Mouse (Mus musculus) ES-E14 (cell line): ENCODE results near the gene Kifc3. TPM values are rescaled to one million over a fixed set of nuclear protein-coding genes. Genes with fewer than 3 reads are reported as not detected.
"Not testable (repeated sequence)": the region's sequence is repeated elsewhere in the genome, so short reads cannot be mapped to it uniquely, and the experiment has no call there.

ENCODE experiments used
- DNase-seq: peaks from one replicate; pipeline ENCODE4 v3.0.0-alpha.2; 2013; ENCODE audit warnings: low read depth, low spot score
- H3K27ac ChIP-seq: 2 replicates; pipeline ENCODE4 v1.5.1; 2012; ENCODE audit warnings: low read depth, mild to moderate bottlenecking, low read length, moderate library complexity, mixed read lengths; ENCODE audit not compliant: poor library complexity, insufficient read depth, severe bottlenecking
- H3K36me3 ChIP-seq: 2 replicates; pipeline ENCODE4 v1.6.1; 2012; ENCODE audit warnings: mild to moderate bottlenecking, low read length, moderate library complexity, mixed read lengths; ENCODE audit not compliant: control insufficient read depth, poor library complexity, insufficient read depth, severe bottlenecking
- H3K4me1 ChIP-seq, 2 experiments: fragments of 150-350 bp in 1 of 2; sonication (generic) in 1 of 2; 2 replicates each; pipeline ENCODE4 v1.6.1; 2012; ENCODE audit warnings: low read length in 2 of 2, mild to moderate bottlenecking in 1 of 2, mixed read lengths in 1 of 2; ENCODE audit not compliant: control insufficient read depth in 2 of 2, insufficient read depth in 2 of 2, poor library complexity in 1 of 2
- H3K4me3 ChIP-seq, 2 experiments: fragments of 150-350 bp in 1 of 2; sonication (generic) in 1 of 2; 2 replicates each; pipeline ENCODE4 v1.5.1; 2012; ENCODE audit warnings: low read length in 2 of 2, low read depth in 1 of 2, mild to moderate bottlenecking in 1 of 2, mixed read lengths in 1 of 2; ENCODE audit not compliant: insufficient read depth in 1 of 2, poor library complexity in 1 of 2, severe bottlenecking in 1 of 2
- H3K9ac ChIP-seq: 2 replicates; pipeline ENCODE4 v1.6.1; 2012; ENCODE audit warnings: low read depth, mild to moderate bottlenecking, low read length, mixed read lengths; ENCODE audit not compliant: poor library complexity, insufficient read depth, severe bottlenecking
- H3K9me3 ChIP-seq: fragments of 150-350 bp; sonication (generic); 2 replicates; pipeline ENCODE4 v1.6.1; 2012; ENCODE audit warnings: low read depth, mild to moderate bottlenecking, low read length; ENCODE audit not compliant: control insufficient read depth, insufficient read depth
- CHD2 ChIP-seq: IDR thresholded peaks from 2 replicates; pipeline ENCODE4 v1.6.1; 2014; ENCODE audit warnings: mild to moderate bottlenecking, low read depth, low read length, inconsistent platforms
- HCFC1 ChIP-seq: IDR thresholded peaks from 2 replicates; pipeline ENCODE4 v1.6.1; 2012; ENCODE audit warnings: low read length, inconsistent platforms, borderline replicate concordance; ENCODE audit not compliant: insufficient read depth
- MAFK ChIP-seq: IDR thresholded peaks from 2 replicates; pipeline ENCODE4 v1.6.1; 2014; ENCODE audit warnings: mild to moderate bottlenecking, low read depth, low read length, inconsistent platforms; ENCODE audit not compliant: insufficient read depth
- ZC3H11A ChIP-seq: IDR thresholded peaks from 2 replicates; pipeline ENCODE4 v1.6.1; 2012; ENCODE audit warnings: low read depth, mild to moderate bottlenecking, inconsistent platforms, low read length, borderline replicate concordance
- ZNF384 ChIP-seq: IDR thresholded peaks from 2 replicates; pipeline ENCODE4 v1.6.1; 2012; ENCODE audit warnings: low read depth, low read length, inconsistent platforms
- in situ Hi-C, 2 experiments: fragments of 600-800 bp; cut with MboI; formaldehyde crosslinking; loops; one replicate each; pipeline ENCODE4 v1.15.1; 2025; ENCODE audit warnings: low sequenced_read_pairs in 2 of 2, inconsistent platforms in 1 of 2; ENCODE audit not compliant: unreplicated experiment in 2 of 2
- total RNA-seq: library from RNA; depleted of rRNA; stranded (reverse); fragments of 300-350 nt; gene quantifications from 2 replicates; pipeline ENCODE4 v1.2.3, GENCODE M21; 2012

The Kifc3 gene
- total RNA-seq, 1 experiment, result 45.6 TPM

DNA sequence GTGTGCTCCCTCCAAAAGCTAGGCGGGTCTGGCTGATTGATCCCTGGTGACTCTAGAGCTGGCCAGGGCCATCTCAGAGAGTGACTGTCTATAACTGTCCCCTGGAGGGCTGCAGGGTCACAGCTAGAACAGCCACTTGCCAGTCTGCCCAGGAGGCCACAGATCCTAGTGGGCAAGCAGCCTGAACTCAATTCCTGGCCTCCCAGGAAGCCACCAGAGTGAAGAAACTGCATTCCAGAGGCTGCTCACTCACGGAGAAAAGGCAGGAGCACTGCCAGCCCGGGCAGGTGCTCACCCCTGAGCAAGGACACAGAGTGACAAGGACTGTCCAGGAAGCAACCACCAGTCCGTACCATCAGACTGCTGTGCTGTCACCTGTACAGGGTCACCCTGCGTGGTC is 34.9 kb downstream of the Kifc3 start:
- H3K4me1 ChIP-seq, result peaks cover 0 to 6% of the 10 kb centered on the region in 2 experiments; a peak in 1 of 4 replicates
- no peak for DNase-seq
- H3K9ac ChIP-seq, result no peak overlapping the region
- in situ Hi-C loops, result no loop called here
- no peak for TF ChIP-seq CHD2
- no peak for TF ChIP-seq HCFC1
- H3K4me3 ChIP-seq, result no peak overlapping the region
- H3K36me3 ChIP-seq, result no peaks in the 10 kb centered on the region
- H3K9me3 ChIP-seq, result no peaks in the 10 kb centered on the region
- H3K27ac ChIP-seq, result no peak overlapping the region

DNA sequence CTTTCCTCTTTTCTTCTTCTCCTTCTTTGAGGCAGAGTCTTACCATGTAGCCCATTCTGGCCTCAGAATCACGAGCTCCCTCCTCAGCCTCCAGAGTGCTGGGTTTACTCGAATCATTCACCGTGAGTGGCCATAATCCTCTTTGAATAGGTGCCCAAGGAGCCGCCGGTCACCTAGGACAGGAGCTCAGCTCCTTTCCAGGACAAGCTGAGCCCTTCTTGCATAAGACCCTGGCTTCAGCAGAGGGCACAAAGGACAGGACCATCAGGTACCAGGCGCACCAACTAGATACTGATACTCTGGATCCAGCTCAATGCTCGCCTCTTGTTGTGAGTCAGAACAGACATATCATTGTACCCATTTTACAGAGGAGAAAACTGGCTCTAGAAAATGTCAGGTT is 36.2 kb downstream of the Kifc3 start:
- Histone ChIP-seq H3K4me3 (no peak overlapping the region), H3K9me3 (no peaks in the 10 kb centered on the region), H3K9ac (no peak overlapping the region), H3K36me3 (no peaks in the 10 kb centered on the region), H3K4me1 (peaks cover 0 to 6% of the 10 kb centered on the region in 2 experiments; a peak in 1 of 4 replicates), H3K27ac (no peak overlapping the region)
- DNase-seq, result no peak
- TF ChIP-seq ZNF384 (no peak), CHD2 (no peak), ZC3H11A (no peak), HCFC1 (no peak), MAFK (no peak)
- in situ Hi-C loops, result no loop called here

DNA sequence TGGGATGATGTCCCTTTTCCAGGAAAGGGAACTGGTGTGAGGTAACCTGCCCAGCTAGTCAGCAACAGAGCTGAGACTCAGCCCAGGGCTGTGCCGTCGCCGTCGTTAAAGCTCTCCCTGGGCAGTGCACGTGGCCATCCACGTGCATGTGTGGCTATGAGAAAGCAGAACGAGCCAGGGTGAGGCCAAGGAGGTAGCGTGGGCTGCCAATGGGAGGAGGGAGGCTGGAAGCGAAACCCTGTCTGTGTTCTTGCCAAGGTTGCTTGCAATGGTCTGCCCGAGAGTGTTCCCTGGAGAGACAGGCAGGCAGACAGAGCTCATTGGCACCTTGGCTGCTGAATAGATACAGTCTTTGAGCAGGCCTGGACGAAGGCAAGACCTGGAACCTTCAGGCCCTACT is 36.7 kb downstream of the Kifc3 start:
- H3K4me1 ChIP-seq, result peaks cover 0 to 6% of the 10 kb centered on the region in 2 experiments; a peak in 1 of 4 replicates
- in situ Hi-C loops, result no loop called here

DNA sequence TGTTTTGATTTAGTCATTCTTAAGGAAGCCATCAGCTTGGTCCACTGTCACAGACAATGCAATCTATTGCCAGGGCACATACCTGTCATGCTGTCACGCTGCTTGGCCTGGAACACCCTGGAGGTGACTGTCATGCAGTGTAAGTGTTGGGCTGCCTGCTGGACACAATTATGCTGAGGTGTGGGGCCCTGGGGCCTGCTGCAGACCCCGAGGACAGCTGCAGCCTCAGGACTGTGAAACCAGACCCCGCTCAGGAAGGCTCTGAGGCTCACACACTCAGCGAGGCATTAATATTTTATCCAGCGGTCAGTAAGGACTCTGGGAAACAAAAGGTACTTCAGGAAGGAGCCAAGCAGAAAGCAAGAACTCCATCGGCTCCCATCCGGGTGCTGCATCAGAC is 38.1 kb downstream of the Kifc3 start:
- no peak overlapping the region for H3K9ac ChIP-seq
- DNase-seq, result no peak
- no peak overlapping the region for H3K27ac ChIP-seq
- H3K4me3 ChIP-seq, result no peak overlapping the region
- no peaks in the 10 kb centered on the region for H3K9me3 ChIP-seq
- in situ Hi-C loops, result no loop called here
- no peak for TF ChIP-seq ZC3H11A
- no peak for TF ChIP-seq CHD2
- TF ChIP-seq HCFC1, result no peak
- TF ChIP-seq ZNF384, result no peak
- no peak for TF ChIP-seq MAFK
- H3K36me3 ChIP-seq, result no peaks in the 10 kb centered on the region
- peaks cover 0 to 4% of the 10 kb centered on the region in 2 experiments; a peak in 1 of 4 replicates for H3K4me1 ChIP-seq

More for the DNA sequence above, 36.7 kb downstream of the Kifc3 start:
- no peaks in the 10 kb centered on the region for H3K9me3 ChIP-seq
- no peak overlapping the region for H3K9ac ChIP-seq
- DNase-seq, result no peak
- TF ChIP-seq ZNF384 (no peak), CHD2 (no peak), MAFK (no peak), HCFC1 (no peak), ZC3H11A (no peak)
- H3K4me3 ChIP-seq, result no peak overlapping the region
- H3K36me3 ChIP-seq, result no peaks in the 10 kb centered on the region
- no peak overlapping the region for H3K27ac ChIP-seq

DNA sequence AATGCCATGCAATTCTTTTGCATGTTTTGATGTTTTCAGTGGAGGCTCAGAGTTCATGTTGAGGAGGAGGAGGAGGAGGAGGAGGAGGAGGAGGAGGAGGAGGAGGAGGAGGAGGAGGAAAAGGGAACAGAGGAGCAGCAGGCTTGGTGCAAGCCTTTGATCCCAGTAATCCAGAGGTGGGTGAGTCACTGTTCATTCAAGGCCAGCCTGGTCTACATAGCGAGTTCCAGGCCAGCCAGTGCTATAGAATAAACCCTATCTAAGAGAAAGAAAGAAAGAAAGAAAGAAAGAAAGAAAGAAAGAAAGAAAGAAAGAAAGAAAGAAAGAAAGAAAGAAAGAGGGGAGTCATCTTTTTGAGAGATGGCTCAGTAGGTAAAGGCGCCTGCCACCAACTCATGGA is 38.6 kb downstream of the Kifc3 start:
- H3K9me3 ChIP-seq, H3K9ac ChIP-seq, H3K4me3 ChIP-seq, DNase-seq, H3K4me1 ChIP-seq, H3K27ac ChIP-seq, in situ Hi-C loops, H3K36me3 ChIP-seq: not testable (repeated sequence)
